Mouse (Mus musculus) layer of hippocampus, postnatal 10 days (tissue): ENCODE measurements around the gene Sertm1. TPM values are rescaled to one million over a fixed set of nuclear protein-coding genes. Genes with fewer than 3 reads are reported as not detected.

Source experiments
- DNase-seq, 2 experiments: peaks; one replicate each; pipeline ENCODE4 v3.0.0; 2021; ENCODE audit warnings: low spot score in 2 of 2
- long read RNA-seq: library from polyadenylated mRNA; stranded (forward); transcript quantifications from one replicate; pipeline ENCODE4 v2.0.0, GENCODE M21; 2023
- total RNA-seq, 2 experiments: library from RNA; stranded (reverse); gene quantifications; 2 replicates each; pipeline ENCODE4 v1.2.3; 2021

Gene Sertm1
- total RNA-seq: 10 to 100 TPM; 90.2 to 95.5 TPM
- long read RNA-seq, partial matches to known transcripts: 0 of 14 reads
- long read RNA-seq, other reads (novel, unspliced or antisense): 13 of 14 reads

GRCm38 (mm10) chr3:54915643-54916071 is at the start of gene Sertm1:
TSS of gene Sertm1 (minus strand) at chr3:54915887.
- DNase-seq: peak; percentile 69 to 80

GRCm38 (mm10) chr3:54964948-54965506 is 49.3 kb upstream of the Sertm1 start:
- DNase-seq: no peak

GRCm38 (mm10) chr3:54943067-54943810 is 27.6 kb upstream of the Sertm1 start:
- no peak for DNase-seq

GRCm38 (mm10) chr3:54934535-54934934 is 18.8 kb upstream of the Sertm1 start:
- no peak for DNase-seq

- DNase-seq: no peak
Observed at GRCm38 (mm10) chr3:54932599-54932998, 16.9 kb upstream of the Sertm1 start.

GRCm38 (mm10) chr3:54920425-54920824 is 4.7 kb upstream of the Sertm1 start:
- DNase-seq: no peak

GRCm38 (mm10) chr3:54914845-54915642 is 643 bp downstream of the Sertm1 start:
- DNase-seq: no peak

GRCm38 (mm10) chr3:54908878-54909277 is 6.8 kb downstream of the Sertm1 start:
- no peak for DNase-seq

GRCm38 (mm10) chr3:54897974-54898373 is 17.7 kb downstream of the Sertm1 start:
- no peak for DNase-seq

- no peak for DNase-seq
Observed at GRCm38 (mm10) chr3:54894891-54895290, 20.8 kb downstream of the Sertm1 start.

GRCm38 (mm10) chr3:54892218-54892617 is 23.5 kb downstream of the Sertm1 start:
- DNase-seq: no peak

- no peak for DNase-seq
Observed at GRCm38 (mm10) chr3:54886501-54886900, 29.2 kb downstream of the Sertm1 start.

Other genes starting within 250 kb of the Sertm1 start
- 10 to 100 TPM; 57.6 to 62.0 TPM for gene Supt20, start 223.1 kb downstream of the Sertm1 start, total RNA-seq
- not detected for gene Gm21958, start 201.5 kb downstream of the Sertm1 start, total RNA-seq
- gene Exosc8, start 180.5 kb downstream of the Sertm1 start, total RNA-seq: 10 to 100 TPM; 35.5 to 41.2 TPM
- 10 to 100 TPM; 23.7 to 27.1 TPM for gene Alg5, start 180.3 kb downstream of the Sertm1 start, total RNA-seq
- gene Smad9, start 160.3 kb downstream of the Sertm1 start, total RNA-seq: 1 to 10 TPM; 4.4 to 4.5 TPM
- 10 to 100 TPM; 51.6 to 59.3 TPM for gene Rfxap, start 108.1 kb downstream of the Sertm1 start, total RNA-seq
- gene Ccna1, start 139.6 kb upstream of the Sertm1 start, total RNA-seq: 1 to 10 TPM; 2.4 to 4.1 TPM
- 10 to 100 TPM; 19.4 to 24.0 TPM for gene Spg20, start 196.2 kb upstream of the Sertm1 start, total RNA-seq
- under 1 TPM; 0.32 to 0.36 TPM for gene Ccdc169, start 221.5 kb upstream of the Sertm1 start, total RNA-seq